Mouse (Mus musculus): Measurements from ENCODE around the gene Cabin1.
A peak's percentile ranks its signal among the peaks of the same experiment; 100 is the strongest.

GRCm38 (mm10) chr10:75705681-75706400 lies 58.3 kb downstream of the Cabin1 start:
- TF ChIP-seq CTCF (IDR thresholded peaks at IDR 0.05 in 2 of 3, conservative IDR thresholded peaks at IDR 0.05 in 1 of 3; ENCODE audit: control insufficient read depth in 1 of 3, insufficient read depth in 1 of 3, low read depth in 2 of 3, low read length in 3 of 3, poor library complexity in 1 of 3, severe bottlenecking in 1 of 3): no peak
- peak; percentile 87 for TF ChIP-seq GATA1 (IDR thresholded peaks at IDR 0.05; ENCODE audit: low read depth, low read length)
- TF ChIP-seq EP300 (IDR thresholded peaks at IDR 0.05; ENCODE audit: low read depth in 1 of 2, low read length in 2 of 2): peak; percentile 83 to 87
- TF ChIP-seq KAT2A (conservative IDR thresholded peaks at IDR 0.05; ENCODE audit: low read depth, low read length): no peak
- no peak for TF ChIP-seq POLR2A (IDR thresholded peaks at IDR 0.05; ENCODE audit: control insufficient read depth in 1 of 2, insufficient read depth in 1 of 2, low read depth in 1 of 2, low read length in 2 of 2, poor library complexity in 1 of 2)
- TF ChIP-seq POLR2AphosphoS2 (IDR thresholded peaks at IDR 0.05; ENCODE audit: low read length): 0 out of 2 replicates have a peak, but pooled peaks have one; percentile 37
